Mouse (Mus musculus) adrenal gland, adult 2 months (tissue): Measurements from ENCODE around the gene Mettl1. TPM values are rescaled to one million over a fixed set of nuclear protein-coding genes. Genes with fewer than 3 reads are reported as not detected.
"Not testable (repeated sequence)": the region's sequence is repeated elsewhere in the genome, so short reads cannot be mapped to it uniquely, and the experiment has no call there.

Experiments used
- DNase-seq: peaks from one replicate; pipeline ENCODE4 v3.0.0; 2021
- polyA plus RNA-seq: library from polyadenylated mRNA; depleted of rRNA; stranded (reverse); fragments of >200 nt; gene quantifications from 2 replicates; pipeline ENCODE4 v1.2.3, GENCODE M21; 2012
- total RNA-seq, 2 experiments: library from RNA; stranded (reverse); gene quantifications; 2 replicates each; pipeline ENCODE4 v1.2.3; 2021

Mettl1 gene
- total and polyA plus RNA-seq, 3 experiments, result 17.7 to 23.7 (median 23.0) TPM

DNA sequence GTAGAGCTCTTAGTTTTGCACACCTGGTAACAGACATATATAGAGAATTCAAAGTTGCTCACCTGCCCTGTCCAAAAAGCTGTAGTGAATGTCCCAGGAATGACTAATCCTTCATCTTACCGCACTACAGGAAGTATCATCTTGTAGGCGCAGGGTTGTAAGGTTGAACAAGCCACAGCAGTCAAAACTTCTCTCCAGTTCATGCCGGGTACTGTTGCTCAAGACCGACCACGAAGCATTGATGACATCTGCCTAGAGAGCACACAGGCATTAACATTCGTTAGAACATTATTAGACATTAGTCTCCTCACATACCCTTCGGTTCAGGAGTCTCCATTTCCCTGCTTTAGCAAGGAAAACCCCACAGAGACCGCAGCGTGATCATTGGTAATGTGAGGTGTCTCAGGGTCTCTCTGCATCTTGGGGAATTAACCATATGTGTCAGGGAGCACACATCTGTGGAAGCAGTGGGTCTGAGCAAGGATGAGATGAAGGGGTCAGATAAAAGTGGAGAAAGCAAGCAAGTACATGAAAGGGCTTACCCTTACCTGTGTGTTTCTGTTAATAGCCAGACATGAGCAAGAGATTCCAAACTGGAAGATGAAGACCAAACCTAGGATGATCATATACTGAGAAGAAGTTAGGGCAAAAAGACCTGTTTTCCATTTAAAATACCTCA is 27.3 kb downstream of the Mettl1 start:
- no peak for DNase-seq

DNA sequence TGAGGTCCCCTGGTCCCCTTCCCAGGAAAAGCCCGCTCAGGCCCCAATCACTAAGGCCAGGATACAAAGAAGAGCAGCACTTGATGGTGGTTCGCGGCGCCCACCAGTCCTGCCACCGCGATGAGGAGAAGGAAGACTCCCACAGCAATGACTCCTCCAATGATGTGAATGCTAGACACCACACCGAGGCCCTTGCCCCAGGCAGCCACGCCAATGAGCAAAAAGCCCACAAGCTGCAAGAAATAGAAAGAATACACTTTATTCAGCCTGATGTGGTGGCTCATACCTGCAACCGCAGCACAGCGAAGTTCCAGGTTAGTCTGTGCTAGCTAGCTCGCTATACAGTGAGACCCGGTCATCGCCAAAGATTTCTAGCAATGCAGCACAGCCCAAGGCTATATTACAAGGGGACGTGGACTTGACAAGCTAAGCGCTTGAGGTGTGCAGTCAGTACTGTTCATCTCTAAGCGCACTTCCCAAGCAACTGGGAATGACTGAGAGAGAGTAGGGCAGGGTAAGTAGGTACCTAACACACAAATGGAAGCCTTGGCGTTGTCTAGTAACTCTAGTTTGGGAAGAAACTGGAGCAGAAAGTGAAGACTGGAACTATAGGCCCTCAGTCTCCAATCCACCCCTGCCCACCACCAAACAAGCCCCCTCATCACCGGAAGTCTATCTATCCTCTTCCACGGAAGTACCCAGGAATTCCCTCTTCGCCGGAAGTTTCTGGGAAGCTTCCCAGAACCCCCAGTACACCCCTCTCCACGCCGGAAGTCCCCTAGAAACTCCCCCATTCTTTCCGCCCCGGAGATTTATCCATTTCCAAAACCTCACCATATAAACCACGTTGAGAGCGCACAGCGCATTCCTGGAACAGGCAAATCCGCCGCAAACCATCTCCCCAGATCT is 28.3 kb downstream of the Mettl1 start:
- peak; percentile 58 for DNase-seq

DNA sequence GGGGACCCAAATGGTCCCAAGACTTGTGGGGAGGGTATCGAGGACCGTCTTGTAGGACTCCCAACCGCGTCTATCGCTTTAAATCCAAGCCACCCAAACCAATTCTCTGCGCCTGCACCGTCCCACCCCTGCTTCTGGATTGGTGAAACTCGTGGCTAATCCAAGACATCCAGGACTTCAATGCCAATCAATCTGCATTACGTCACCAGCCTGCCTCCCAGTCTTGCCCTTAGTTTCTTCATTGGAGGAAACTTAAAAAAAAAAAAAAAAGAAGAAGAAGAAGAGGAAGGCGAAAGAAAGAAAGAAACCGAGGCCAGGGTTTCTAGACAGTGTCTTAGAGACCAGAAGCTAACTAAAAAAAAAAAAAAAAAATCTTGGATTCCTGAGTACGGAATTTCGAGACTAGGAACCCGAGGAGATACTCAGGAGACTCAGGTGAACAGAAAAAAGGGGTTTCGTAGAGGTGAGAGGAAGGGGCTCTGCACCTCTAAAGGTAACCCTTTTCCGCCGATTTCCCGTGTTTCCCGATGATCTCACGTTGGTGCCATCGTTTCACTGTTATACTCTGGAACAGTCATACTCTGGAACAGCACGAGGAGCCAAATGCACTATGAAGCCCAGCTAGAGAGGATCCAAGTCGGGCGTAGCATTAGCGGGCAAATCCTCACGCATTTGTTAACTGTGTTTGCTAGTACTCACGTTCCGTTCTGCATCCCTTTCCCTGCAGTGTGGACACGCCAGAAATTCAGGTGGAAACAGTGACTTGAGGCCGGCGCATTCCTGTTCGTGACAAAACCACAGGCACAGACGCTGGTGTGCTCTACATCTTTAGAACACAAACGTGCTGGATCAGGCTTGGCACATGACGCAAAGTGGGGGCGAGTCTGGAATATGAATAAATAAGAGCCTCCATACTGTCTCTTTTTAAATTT is 29.2 kb downstream of the Mettl1 start, which contains the start of gene Tspan31:
TSS of gene Tspan31 (minus strand) at position 75 of the 932 bp plus-strand sequence.
- peak; percentile 95 for DNase-seq

DNA sequence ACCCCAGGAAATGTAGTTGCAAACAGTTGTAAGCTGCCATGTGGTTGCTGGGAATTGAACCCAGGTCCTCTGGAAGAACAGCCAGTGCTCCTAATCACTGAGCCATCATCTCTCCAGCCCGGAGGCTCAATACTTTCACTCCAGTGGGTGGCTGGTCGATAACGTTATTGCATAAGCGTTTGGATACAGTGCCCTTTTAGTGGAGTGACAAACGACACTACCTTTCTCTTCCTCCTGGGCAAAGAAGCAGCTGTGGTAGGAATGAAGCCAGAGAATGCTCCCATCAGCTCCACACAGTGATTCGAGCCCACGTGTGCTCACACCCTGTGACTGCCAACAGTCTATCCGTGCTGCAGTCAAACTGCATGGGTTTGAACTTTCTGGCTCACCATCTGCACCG is 30.0 kb downstream of the Mettl1 start:
- DNase-seq, result no peak

DNA sequence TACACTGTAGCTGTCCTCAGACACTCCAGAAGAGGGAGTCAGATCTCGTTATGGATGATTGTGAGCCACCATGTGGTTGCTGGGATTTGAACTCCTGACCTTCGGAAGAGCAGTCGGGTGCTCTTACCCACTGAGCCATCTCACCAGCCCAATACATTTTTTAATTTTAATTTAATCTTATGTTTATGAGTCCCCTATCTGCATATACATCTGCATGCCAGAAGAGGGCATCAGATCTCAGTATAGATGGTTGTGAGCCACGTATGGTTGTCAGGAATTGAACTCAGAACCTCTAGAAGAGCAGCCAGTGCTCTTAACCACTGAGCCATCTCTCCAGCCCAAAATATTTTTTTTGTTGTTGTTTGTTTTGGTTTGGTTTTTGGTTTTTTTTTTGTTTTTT is 31.1 kb downstream of the Mettl1 start:
- not testable (repeated sequence) for DNase-seq

DNA sequence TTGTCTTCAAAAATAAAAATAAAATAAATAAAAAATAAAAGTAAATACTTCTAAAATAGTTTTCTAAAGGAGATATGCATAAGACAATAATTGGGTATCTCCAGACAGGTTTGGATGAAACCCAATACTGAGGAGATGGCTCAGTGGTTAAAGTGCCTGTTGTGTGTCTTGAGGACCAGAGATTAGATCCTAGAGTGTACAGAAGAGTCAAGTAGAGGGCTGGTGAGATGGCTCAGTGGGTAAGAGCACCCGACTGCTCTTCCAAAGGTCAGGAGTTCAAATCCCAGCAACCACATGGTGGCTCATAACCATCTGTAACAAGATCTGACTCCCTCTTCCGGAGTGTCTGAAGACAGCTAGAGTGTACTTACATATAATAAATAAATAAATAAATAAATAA is 31.8 kb downstream of the Mettl1 start:
- DNase-seq, result not testable (repeated sequence)

DNA sequence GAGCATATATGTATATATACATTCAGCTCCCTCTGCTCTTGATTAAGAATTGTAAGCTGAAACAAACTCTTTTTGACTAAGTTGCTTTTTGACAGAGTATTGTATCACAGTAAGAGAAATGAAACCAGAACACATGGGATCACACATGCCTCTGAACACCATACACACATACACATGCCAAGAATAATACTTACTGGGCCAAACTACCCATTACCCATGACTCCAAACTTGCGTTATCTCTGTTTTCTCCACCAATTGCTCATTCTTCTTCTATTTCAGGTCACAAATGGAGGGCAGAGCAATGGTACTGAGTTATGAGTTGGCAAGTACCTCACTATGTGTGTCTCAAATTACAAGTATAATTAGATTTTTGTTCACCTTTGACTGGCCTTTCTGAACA is 32.8 kb downstream of the Mettl1 start:
- DNase-seq, result no peak

DNA sequence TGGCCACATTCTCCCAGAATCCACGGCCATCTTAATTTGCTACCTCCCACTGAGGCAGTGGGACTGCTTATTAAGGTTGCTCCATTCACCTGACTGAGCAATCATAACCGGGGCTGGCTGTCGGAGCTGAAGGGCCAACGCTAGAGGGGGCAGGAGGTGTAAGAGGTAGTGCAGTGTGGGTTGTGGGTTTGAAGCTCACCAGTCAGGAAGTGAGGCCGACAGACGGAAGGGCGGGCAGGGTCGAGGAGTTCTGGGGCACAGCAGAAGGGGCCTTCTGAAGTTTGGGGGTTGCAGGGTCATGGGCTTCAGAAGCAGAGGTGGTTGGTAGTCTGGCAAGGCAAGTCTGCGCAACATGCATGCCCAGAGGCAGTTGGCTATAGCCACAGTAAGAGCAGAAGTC is 33.9 kb downstream of the Mettl1 start, which contains the start of gene Agap2:
TSS of gene Agap2 (plus strand) at position 205 of the 400 bp plus-strand sequence.
- no peak for DNase-seq

DNA sequence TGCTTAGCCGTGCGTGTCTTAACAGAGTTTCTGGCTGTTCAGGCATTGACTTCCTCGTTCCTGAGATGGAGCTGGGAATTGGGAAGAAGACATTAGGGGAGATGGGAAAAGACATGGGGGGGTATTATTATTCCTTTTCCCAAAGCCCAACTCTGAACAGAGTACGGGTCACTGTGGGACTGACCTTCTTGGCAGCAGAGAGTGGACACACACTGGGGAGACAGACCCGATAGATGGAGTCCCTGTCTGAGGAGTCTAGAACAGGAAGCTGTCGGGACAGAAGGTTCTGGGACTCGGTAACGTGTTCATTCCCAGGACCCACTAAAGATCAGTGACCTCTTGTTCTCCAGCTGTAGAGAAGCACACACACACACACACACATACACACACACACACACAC is 34.4 kb downstream of the Mettl1 start:
- no peak for DNase-seq

DNA sequence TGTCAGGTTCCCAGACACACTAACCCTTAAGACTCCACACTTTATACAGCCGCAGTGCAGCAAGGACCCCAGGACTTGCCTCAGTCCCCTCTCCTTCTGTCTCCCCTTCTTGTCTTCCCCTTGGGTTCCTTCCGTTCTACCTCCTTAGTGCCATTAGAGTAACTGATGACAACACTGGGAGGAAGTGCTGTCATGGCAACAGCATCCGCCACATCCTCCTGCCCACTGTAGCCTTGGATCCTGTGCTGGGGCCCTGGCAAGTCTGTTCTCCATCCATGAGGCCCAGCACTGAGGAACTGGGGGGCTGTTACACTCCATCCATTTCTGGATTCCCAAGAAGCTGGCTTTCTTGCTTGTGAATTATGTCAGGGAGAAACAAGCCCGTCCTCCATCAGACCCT is 34.9 kb downstream of the Mettl1 start:
- no peak for DNase-seq

DNA sequence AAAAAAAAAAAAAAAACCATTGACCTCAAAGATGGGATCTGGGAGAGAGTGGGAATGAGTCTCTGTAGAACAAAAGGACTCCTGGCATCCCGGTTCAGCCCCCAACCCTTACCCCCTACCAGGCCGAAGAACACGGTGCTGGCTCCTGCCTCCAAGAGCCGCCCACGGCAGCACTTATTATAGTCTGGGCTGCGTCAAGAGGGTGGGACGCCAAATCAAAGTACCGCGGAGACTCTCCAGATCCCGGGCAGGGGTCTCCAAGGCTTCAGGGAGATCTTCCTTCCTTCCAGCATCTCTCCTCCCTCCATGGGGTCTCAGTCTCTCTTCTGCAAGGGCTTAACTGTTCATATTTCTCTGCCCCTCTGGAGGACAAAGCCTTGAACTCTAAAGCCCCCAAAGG is 36.3 kb downstream of the Mettl1 start:
- DNase-seq, result no peak

DNA sequence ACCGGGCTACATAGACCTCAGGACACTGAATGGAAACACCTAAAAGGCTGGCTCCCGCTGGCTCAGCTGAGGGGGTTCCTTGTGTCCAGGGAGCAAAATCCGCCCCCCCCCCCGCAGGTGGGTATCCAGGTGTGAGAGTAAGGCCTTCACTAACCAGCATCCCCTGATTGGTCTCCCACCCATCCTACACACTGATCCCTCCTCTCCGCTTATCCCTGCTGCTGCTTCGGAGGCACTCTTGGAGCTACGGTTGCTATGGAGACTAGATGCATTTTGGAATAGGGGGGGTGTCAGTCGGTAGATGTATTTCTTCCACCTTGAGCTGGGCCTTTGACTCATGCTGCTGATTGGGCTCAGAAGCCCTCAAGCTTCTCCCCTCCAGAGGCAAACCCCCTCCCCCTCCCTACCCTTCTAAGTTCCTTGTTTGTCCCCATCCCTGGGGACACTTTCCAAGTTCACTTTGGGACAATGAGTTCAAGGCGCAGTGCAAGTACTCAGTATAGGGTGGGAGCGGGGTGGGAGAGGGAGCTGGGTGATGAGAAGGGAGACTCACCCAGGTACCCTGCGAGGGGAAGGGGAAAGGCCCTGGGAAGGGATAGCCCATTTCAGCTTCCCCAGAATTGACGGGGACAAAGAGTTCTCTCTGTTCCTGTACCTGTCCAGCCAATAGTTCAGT is 36.9 kb downstream of the Mettl1 start:
- no peak for DNase-seq

DNA sequence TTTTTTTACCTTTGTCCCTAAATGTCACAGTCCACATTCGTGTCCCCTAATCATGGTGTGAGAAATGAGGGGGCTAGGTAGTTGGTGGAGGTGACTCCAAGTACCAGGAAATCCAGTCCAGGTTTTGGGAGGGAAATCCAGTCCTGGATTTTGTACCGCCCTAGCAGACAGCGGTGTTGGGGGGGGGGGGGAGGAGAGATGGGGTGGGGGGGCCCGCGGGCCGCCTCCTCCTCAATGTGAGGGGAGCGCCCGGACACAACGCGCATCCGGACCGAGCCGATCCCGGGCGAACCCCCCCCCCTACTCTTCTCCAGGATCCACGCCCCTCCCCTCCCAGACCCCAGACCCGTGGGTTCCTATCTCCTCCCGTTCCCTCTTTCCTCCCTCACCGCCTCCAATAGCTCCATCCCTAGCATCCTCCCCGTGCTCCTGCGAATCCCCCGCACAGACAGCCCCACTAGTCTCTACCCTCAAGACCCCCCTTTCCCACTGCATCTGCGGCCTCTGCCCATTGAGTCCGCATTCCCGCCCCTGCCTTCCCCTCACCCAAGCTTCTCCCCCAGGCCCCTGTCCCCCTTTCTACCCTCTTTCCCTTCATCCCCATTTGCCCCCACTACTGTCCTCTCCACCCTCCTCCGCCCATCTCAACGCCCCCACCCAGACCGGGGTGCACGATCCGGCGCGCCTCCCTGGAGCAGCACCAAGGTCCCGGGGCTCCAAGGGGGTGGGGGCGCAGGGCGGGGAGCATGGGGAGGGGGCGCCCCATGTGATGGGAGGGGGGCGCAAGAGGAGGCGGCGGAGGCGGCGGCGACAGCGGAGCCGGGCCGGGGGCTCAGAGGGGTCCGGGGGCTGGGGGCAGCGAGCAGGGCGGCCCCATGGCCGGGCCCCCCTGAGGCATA is 37.7 kb downstream of the Mettl1 start:
- DNase-seq, result no peak

DNA sequence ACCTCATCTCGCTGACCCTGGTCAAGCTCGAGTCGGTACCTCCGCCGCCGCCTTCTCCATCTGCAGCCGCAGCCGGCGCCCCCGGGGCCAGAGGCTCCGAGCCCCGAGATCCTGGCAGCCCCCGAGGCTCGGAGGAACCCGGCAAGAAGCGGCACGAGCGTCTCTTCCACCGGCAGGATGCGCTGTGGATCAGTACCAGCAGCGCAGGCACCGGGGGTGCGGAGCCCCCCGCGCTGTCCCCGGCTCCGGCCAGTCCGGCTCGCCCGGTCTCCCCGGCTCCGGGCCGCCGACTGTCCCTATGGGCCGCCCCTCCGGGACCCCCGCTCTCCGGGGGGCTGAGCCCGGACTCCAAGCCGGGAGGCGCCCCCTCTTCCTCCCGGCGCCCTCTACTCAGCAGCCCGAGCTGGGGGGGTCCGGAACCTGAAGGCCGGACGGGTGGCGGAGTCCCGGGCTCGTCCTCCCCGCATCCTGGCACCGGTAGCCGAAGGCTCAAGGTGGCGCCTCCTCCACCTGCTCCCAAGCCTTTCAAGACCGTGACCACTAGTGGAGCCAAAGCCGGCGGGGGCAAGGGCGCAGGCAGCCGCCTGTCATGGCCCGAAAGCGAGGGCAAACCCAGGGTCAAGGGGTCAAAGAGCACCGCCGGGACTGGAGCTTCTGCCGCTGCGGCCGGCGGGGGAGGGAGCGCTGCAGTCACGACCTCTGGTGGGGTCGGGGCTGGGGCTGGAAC is 38.6 kb downstream of the Mettl1 start:
- DNase-seq, result no peak

DNA sequence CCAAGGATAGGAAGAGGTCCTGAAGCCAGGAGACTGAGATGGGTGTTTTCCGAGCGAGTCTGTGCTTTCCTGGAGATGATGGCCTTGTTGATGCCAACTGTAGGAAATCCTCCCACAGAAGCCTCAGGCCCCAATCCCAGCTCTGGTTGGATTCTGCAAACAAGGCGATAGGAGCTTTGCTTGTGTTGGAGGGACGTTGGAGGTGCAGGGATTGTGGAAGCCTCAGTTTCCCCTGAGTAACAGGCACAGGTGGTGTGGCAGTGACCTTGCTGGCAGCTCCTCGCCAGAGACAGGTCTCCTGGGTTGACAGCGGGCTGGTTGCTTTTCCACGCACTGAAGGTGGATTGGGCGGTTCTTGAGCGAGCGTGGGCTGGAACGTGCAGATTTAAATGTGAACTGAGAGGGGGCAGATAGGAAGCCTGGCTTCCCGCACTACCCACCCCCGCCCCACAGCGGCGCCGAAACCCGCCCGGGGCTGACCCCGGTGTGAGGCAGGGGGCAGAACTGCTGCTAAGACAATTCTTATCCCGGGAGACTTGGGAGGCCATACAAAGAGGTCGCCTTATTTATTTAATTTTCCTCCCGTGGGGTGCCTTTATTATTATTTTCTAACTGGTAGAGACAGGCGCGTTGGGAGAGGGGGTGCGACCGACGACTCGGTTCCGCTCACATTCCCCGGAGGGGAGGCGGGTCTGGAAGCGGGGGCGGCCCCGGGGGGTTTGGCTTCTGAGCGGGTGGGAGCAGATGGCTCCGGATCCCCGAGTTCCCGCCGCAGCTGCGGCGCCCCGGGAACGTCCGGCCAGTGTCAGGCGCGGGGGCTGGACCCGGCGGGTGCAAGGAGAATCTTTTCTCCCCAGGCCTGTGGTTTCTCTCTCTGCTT is 39.9 kb downstream of the Mettl1 start:
- no peak for DNase-seq

DNA sequence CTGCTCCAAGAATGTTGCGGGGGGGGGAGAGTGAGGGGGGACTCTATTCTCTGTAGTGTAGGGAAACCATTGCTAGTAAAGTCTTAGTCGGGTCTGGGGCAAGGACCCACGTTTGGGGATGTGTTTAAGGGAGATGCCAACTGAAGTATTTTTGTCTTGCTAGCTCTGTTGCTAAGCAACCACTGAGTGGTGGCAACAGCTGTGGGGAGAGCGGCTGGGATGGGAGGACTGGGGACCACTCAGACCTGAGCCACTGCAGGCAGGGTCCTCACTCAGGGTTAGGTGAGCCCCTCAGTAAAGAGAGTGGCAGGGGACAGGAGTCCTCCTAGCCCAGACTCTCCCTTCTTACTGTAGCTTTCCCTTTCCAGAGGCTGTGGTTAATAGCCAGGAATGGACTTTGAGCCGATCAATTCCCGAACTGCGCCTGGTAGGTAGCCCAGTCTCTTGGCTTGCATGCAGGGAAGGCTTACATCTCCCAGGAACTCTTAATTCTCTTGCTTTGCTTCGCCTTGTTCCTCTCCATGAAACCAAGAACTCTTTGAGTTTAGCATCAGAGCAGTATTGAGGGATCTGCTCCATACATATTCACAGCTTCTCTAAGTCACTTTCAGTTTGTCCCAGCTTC is 40.9 kb downstream of the Mettl1 start:
- DNase-seq, result no peak

DNA sequence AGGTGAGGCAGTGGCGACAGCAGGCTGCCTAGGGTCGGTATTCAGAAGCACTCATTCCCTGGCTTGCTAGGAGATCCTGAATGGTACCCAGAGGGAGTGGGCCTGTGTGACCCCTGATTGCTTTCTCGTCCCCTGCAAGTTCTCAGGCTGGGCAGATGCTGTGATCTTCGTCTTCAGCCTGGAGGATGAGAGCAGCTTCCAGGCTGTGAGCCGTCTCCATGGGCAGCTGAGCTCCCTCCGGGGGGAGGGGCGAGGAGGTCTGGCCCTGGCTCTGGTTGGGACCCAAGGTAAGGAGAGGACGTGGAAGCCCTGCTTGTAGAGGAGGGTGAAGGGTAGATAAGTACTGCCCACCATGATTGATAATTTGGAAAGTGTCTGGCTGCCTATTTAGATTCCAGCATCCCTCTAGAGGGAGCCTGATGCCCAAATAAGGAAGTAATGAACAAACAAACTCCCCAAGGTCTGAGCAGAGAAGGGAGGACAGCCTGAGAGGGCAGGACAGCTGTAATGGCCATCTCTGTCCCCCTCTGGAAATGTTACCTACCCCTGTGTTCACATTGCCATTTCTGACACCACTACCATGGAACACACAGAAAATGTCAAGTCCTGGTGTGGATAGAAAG is 42.2 kb downstream of the Mettl1 start:
- DNase-seq, result no peak

DNA sequence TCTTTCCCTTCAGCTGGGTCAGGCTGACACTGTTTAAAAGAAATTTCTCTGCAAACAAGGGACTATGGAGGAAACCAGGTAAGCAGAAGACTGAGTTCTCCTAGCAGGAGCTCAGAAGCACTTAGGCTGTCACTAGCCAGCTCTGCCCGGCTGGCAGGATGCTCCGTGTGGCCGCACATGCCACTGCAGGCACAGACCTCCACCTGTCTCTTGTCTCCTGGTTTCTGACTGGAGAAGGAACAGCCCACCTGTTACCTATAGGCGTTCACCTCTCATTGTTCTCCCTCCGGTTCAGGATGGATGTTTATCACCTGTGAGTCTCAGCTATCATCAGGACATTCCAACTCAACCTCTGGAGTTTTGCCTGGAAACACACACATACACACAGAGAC is 42.7 kb downstream of the Mettl1 start:
- DNase-seq, result no peak
